Mouse (Mus musculus) brain, embryonic 18.5 days (tissue): ENCODE data around the gene Actl7a.

Source experiments
- DNase-seq: peaks from one replicate; pipeline ENCODE4 v3.0.0-alpha.2; 2012; ENCODE audit warnings: low read depth, low spot score

The Actl7a gene

GRCm38 (mm10) chr4:56757693-56758092 lies 14.5 kb downstream of the Actl7a start:
- no peak for DNase-seq

DNA sequence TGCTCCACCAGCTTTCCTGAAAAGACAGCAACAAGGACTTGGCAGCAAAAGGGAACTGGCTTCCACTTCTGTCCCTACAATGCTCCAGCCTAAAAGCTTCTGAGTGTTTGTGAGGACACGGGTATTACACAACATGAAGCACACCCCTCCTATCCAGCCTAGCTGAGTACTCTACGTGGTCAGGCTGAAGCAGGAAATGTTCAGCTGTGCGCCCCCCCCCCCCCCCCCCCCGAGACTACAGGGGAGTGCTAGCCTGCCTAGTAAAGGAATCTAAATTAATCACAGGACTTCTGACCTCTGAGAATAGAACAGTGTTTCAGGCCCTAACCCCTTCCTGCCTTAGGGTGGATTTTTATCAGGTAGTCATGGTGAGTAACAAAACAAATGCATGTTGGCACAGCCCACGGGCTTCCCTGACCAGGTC lies 24.7 kb downstream of the Actl7a start:
- no peak for DNase-seq

DNA sequence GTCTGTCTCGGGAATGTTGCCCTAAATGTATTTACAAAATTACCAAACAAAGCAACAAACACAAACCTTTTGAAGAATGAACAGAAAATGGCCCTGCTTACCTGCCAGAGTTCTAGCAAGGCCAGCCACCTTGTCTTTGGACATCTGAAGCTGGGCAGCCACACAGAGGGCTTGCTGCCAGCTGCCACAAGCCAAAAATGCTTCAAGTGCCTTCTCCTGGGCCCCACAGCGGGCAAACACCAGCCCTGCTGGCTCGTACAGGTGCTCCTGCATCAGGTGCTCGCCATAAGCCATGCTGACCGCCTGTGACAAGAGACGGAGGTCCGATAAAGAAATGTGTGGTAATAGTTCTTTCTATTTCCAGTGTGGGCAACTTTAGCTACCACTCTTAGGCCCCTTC lies 25.7 kb downstream of the Actl7a start:
- DNase-seq: no peak

DNA sequence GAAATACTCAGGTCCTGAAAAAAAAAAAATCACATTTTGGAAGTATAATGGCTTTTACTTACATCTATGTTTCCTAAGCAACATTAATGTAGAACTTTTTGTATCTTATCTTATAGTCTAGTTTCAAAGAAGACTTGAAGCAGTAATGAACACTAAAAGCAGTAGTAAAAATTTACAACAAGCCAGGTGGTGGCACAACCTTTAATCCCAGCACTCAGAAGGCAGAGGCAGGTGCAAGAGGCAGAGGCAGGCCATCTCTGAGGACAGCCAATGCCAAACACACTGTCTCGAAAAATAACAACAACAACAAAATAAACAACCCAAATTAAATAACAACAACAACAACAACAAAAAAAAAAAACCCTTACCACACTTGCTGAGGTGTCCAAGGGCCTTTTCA lies 27.9 kb downstream of the Actl7a start:
- DNase-seq: no peak

- no peak for DNase-seq
Measured at GRCm38 (mm10) chr4:56791373-56791772, 48.2 kb downstream of the Actl7a start.
